Mouse (Mus musculus) midbrain, embryonic 14.5 days (tissue): ENCODE results near the gene Gfm1. TPM values are rescaled to one million over a fixed set of nuclear protein-coding genes. Genes with fewer than 3 reads are reported as not detected.

Experiments
- ATAC-seq: fragments of 200-750 bp; cut with Nextera tagmentation; 2 replicates; pipeline ENCODE4 v1.8.0; 2017; ENCODE audit warnings: moderate number of reproducible peaks, moderate library complexity; ENCODE audit not compliant: low FRiP score, low TSS enrichment
- DNase-seq: peaks from one replicate; pipeline ENCODE4 v3.0.0-alpha.2; 2015
- H3K27ac ChIP-seq: fragments of 300-500 bp; sonication (generic); replicated peaks from 2 replicates; pipeline ENCODE4 v1.5.1; 2014; ENCODE audit warnings: mild to moderate bottlenecking, low read depth, low read length, moderate library complexity
- H3K27me3 ChIP-seq: fragments of 300-500 bp; sonication (generic); 2 replicates; pipeline ENCODE4 v1.6.1; 2014; ENCODE audit warnings: low read length, control low read depth, mixed read lengths; ENCODE audit not compliant: control insufficient read depth, insufficient read depth
- H3K36me3 ChIP-seq: fragments of 300-500 bp; sonication (generic); 2 replicates; pipeline ENCODE4 v1.6.1; 2014; ENCODE audit warnings: low read length, control low read depth; ENCODE audit not compliant: control insufficient read depth, insufficient read depth
- H3K4me1 ChIP-seq: fragments of 300-500 bp; sonication (generic); 2 replicates; pipeline ENCODE4 v1.6.1; 2014; ENCODE audit warnings: mild to moderate bottlenecking, antibody characterized with exemption, low read length, control low read depth; ENCODE audit not compliant: control insufficient read depth, insufficient read depth
- H3K4me2 ChIP-seq: fragments of 300-500 bp; sonication (generic); 2 replicates; pipeline ENCODE4 v1.6.1; 2014; ENCODE audit warnings: mild to moderate bottlenecking, low read length, moderate library complexity
- H3K4me3 ChIP-seq: fragments of 300-500 bp; sonication (generic); replicated peaks from 2 replicates; pipeline ENCODE4 v1.5.1; 2014; ENCODE audit warnings: low read depth, low read length
- H3K9ac ChIP-seq: fragments of 300-500 bp; sonication (generic); replicated peaks from 2 replicates; pipeline ENCODE4 v1.6.1; 2014; ENCODE audit warnings: mild to moderate bottlenecking, low read length, moderate library complexity
- H3K9me3 ChIP-seq: fragments of 300-500 bp; sonication (generic); 2 replicates; pipeline ENCODE4 v1.6.1; 2016; ENCODE audit warnings: low read length, control low read depth, mixed read lengths; ENCODE audit not compliant: control insufficient read depth
- WGBS: fragments of 180-500 bp; shearing (Covaris S2); extraction: QIAGEN DNeasy Blood & Tissue Kit; methylation state at CpG from one replicate; pipeline ENCODE4 v1.1.7; 2014; 5-methylcytosine and 5-hydroxymethylcytosine counted together
- polyA plus RNA-seq: library from polyadenylated mRNA; unstranded; fragments of >200 nt; fragmentation: Nextera tagmentation; extraction: Ambion mirVana; gene quantifications from 2 replicates; pipeline ENCODE4 v1.2.1, GENCODE M21; 2014

Gfm1 gene
- polyA plus RNA-seq, 1 experiment from 2014 or later = 34.3 TPM

DNA sequence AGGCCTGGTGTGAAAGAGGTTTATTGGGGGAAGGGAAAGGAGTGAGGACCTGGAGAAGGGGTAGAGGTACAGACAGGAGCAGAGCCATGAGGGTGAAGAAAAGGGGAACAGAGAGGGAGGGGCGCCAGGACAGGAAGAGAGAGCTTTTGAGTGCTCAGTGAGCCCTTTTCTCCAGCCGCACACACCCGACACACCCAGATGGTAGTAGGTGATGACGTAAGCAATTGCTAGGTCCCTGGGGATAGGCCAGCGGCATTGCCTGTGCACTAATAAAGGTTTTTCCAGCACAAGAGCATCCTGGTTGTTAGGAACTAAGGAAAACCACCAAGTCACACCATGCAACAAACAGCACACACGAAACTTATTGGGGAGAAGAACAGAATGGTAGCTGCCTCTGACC, 94.9 kb downstream of the Gfm1 start:
- Histone ChIP-seq H3K27me3 (no peaks in the 10 kb centered on the region), H3K9me3 (no peaks in the 10 kb centered on the region), H3K27ac (no peak overlapping the region), H3K4me2 (no peak overlapping the region), H3K36me3 (no peaks in the 10 kb centered on the region), H3K9ac (no peak overlapping the region), H3K4me1 (no peaks in the 10 kb centered on the region), H3K4me3 (no peak overlapping the region)
- no peak for DNase-seq
- ATAC-seq = no peak
- WGBS = 84% methylated on average over 6 of the region's 6 CpGs

Other genes starting within 250 kb of the Gfm1 start
- 34.3 and 34.4 TPM in 2 replicates for gene Mlf1, start 56.0 kb upstream of the Gfm1 start, polyA plus RNA-seq
- gene Gm17402, start 54.9 kb upstream of the Gfm1 start, polyA plus RNA-seq = not detected in 2 replicates
- 237 and 247 TPM in 2 replicates for gene Lxn, start 33.8 kb downstream of the Gfm1 start, polyA plus RNA-seq
- 2.3 and 3.5 TPM in 2 replicates for gene Rarres1, start 85.4 kb downstream of the Gfm1 start, polyA plus RNA-seq
- gene Mfsd1, start 152.6 kb downstream of the Gfm1 start, polyA plus RNA-seq = 28.8 and 42.9 TPM in 2 replicates